Mouse (Mus musculus) layer of hippocampus, adult 18-20 months (tissue): ENCODE measurements around the gene Rcan2. TPM values are rescaled to one million over a fixed set of nuclear protein-coding genes. Genes with fewer than 3 reads are reported as not detected.
A peak's percentile ranks its signal among the peaks of the same experiment; 100 is the strongest.

ENCODE experiments used
- DNase-seq, 2 experiments: peaks; one replicate each; pipeline ENCODE4 v3.0.0; 2022; ENCODE audit warnings: low spot score in 2 of 2
- total RNA-seq, 2 experiments: library from RNA; stranded (reverse); gene quantifications; 2 replicates each; pipeline ENCODE4 v1.2.3; 2021

Gene Rcan2
- total RNA-seq, 2 experiments from 2014 or later = 98.6 to 100.0 TPM

GRCm38 (mm10) chr17:43904896-43905295 is 103.7 kb downstream of the Rcan2 start:
- DNase-seq = peak in 1 of 2 experiments; percentile 8

GRCm38 (mm10) chr17:43906728-43907127 is 105.6 kb downstream of the Rcan2 start:
- no peak for DNase-seq

GRCm38 (mm10) chr17:43916128-43916527 is 115.0 kb downstream of the Rcan2 start:
- no peak for DNase-seq

- DNase-seq = no peak
Observed at GRCm38 (mm10) chr17:43917143-43917542, 116.0 kb downstream of the Rcan2 start.

- DNase-seq = no peak
Observed at GRCm38 (mm10) chr17:43929856-43930255, 128.7 kb downstream of the Rcan2 start.

- DNase-seq = no peak
Observed at GRCm38 (mm10) chr17:43931731-43932130, 130.6 kb downstream of the Rcan2 start.

GRCm38 (mm10) chr17:43934056-43934455 is 132.9 kb downstream of the Rcan2 start:
- DNase-seq = peak in 1 of 2 experiments; percentile 16

- no peak for DNase-seq
Observed at GRCm38 (mm10) chr17:43952219-43952618, 151.1 kb downstream of the Rcan2 start.

GRCm38 (mm10) chr17:43952661-43953534 is 151.7 kb downstream of the Rcan2 start:
- DNase-seq = peak in 1 of 2 experiments; percentile 36

GRCm38 (mm10) chr17:43953535-43953918 is 152.4 kb downstream of the Rcan2 start:
- DNase-seq = no peak

- no peak for DNase-seq
Observed at GRCm38 (mm10) chr17:43959797-43960196, 158.6 kb downstream of the Rcan2 start.

- no peak for DNase-seq
Observed at GRCm38 (mm10) chr17:43969943-43970342, 168.8 kb downstream of the Rcan2 start.

GRCm38 (mm10) chr17:43977572-43977971 is 176.4 kb downstream of the Rcan2 start:
- no peak for DNase-seq

- DNase-seq = no peak
Observed at GRCm38 (mm10) chr17:43979925-43980324, 178.8 kb downstream of the Rcan2 start.

GRCm38 (mm10) chr17:43982505-43982904 is 181.4 kb downstream of the Rcan2 start:
- DNase-seq = no peak

- DNase-seq = no peak
Observed at GRCm38 (mm10) chr17:43989334-43989945, 188.3 kb downstream of the Rcan2 start.

GRCm38 (mm10) chr17:43990957-43991383 is 189.8 kb downstream of the Rcan2 start:
- peak in 1 of 2 experiments; percentile 17 for DNase-seq

GRCm38 (mm10) chr17:43994080-43994479 is 192.9 kb downstream of the Rcan2 start:
- DNase-seq = no peak

- peak in 1 of 2 experiments; percentile 11 for DNase-seq
Observed at GRCm38 (mm10) chr17:43997514-43997913, 196.4 kb downstream of the Rcan2 start.

- DNase-seq = no peak
Observed at GRCm38 (mm10) chr17:43998095-43998494, 196.9 kb downstream of the Rcan2 start.

GRCm38 (mm10) chr17:44004401-44004800 is 203.2 kb downstream of the Rcan2 start:
- no peak for DNase-seq

GRCm38 (mm10) chr17:44007411-44007810 is 206.3 kb downstream of the Rcan2 start:
- DNase-seq = no peak
